Mouse (Mus musculus) bone marrow macrophage, adult 2 months (primary cell): ENCODE results near the gene Aspa.

Experiments used
- CTCF ChIP-seq: IDR thresholded peaks from 2 replicates; pipeline ENCODE4 v1.5.1; 2012; ENCODE audit warnings: low read depth, mild to moderate bottlenecking, low read length, moderate library complexity
- POLR2A ChIP-seq: IDR thresholded peaks from 2 replicates; pipeline ENCODE4 v1.6.1; 2012; ENCODE audit warnings: mild to moderate bottlenecking, low read depth, low read length, borderline replicate concordance

GRCm38 (mm10) chr11:73261385-73261784 is 68.0 kb downstream of the Aspa start:
- no peak for TF ChIP-seq CTCF
- TF ChIP-seq POLR2A: no peak
